Mouse (Mus musculus) hindbrain, embryonic 16.5 days (tissue): Measurements from ENCODE around the gene Zfp281. TPM values are rescaled to one million over a fixed set of nuclear protein-coding genes. Genes with fewer than 3 reads are reported as not detected.

ENCODE experiments used
- ATAC-seq: fragments of 200-750 bp; cut with Nextera tagmentation; 2 replicates; pipeline ENCODE4 v1.8.0; 2017; ENCODE audit warnings: moderate TSS enrichment, moderate library complexity
- H3K27ac ChIP-seq: fragments of 300-500 bp; sonication (generic); 2 replicates; pipeline ENCODE4 v1.5.1; 2014; ENCODE audit warnings: low read depth, mild to moderate bottlenecking, control low read depth, low read length, moderate library complexity
- H3K27me3 ChIP-seq: fragments of 300-500 bp; sonication (generic); replicated peaks from 2 replicates; pipeline ENCODE4 v1.6.1; 2014; ENCODE audit warnings: low read length; ENCODE audit not compliant: control insufficient read depth, insufficient read depth
- H3K36me3 ChIP-seq: fragments of 300-500 bp; sonication (generic); 2 replicates; pipeline ENCODE4 v1.6.1; 2014; ENCODE audit warnings: mild to moderate bottlenecking, low read length, moderate library complexity, mixed read lengths; ENCODE audit not compliant: control insufficient read depth, insufficient read depth
- H3K4me1 ChIP-seq: fragments of 300-500 bp; sonication (generic); 2 replicates; pipeline ENCODE4 v1.6.1; 2014; ENCODE audit warnings: low read depth, low read length; ENCODE audit not compliant: control insufficient read depth, insufficient read depth
- H3K4me2 ChIP-seq: fragments of 300-500 bp; sonication (generic); 2 replicates; pipeline ENCODE4 v1.6.1; 2014; ENCODE audit warnings: mild to moderate bottlenecking, low read length, control low read depth, moderate library complexity
- H3K4me3 ChIP-seq: fragments of 300-500 bp; sonication (generic); 2 replicates; pipeline ENCODE4 v1.5.1; 2014; ENCODE audit warnings: mild to moderate bottlenecking, low read length, control low read depth, moderate library complexity
- H3K9ac ChIP-seq: fragments of 300-500 bp; sonication (generic); 2 replicates; pipeline ENCODE4 v1.6.1; 2014; ENCODE audit warnings: low read depth, mild to moderate bottlenecking, control low read depth, low read length, moderate library complexity
- H3K9me3 ChIP-seq: fragments of 300-500 bp; sonication (generic); 2 replicates; pipeline ENCODE4 v1.6.1; 2014; ENCODE audit warnings: mild to moderate bottlenecking, low read length, moderate library complexity; ENCODE audit not compliant: control insufficient read depth
- WGBS: fragments of 180-500 bp; shearing (Covaris S2); extraction: QIAGEN DNeasy Blood & Tissue Kit; methylation state at CpG from one replicate; pipeline ENCODE4 v1.1.7; 2014; 5-methylcytosine and 5-hydroxymethylcytosine counted together
- polyA plus RNA-seq: library from polyadenylated mRNA; unstranded; fragments of >200 nt; fragmentation: Nextera tagmentation; extraction: Ambion mirVana; gene quantifications from 2 replicates; pipeline ENCODE4 v1.2.1, GENCODE M21; 2015

The Zfp281 gene
- polyA plus RNA-seq, 1 experiment from 2014 or later: 16.3 TPM

GRCm38 (mm10) chr1:136673293-136673692, 48.6 kb downstream of the Zfp281 start:
- no peaks in the 10 kb centered on the region for H3K36me3 ChIP-seq
- no peak for ATAC-seq
- H3K4me1 ChIP-seq: no peaks in the 10 kb centered on the region; the same call in 1 of the 2 replicates
- H3K4me2 ChIP-seq: no peak overlapping the region
- no peak overlapping the region for H3K9ac ChIP-seq
- H3K9me3 ChIP-seq: no peaks in the 10 kb centered on the region
- H3K27ac ChIP-seq: no peak overlapping the region
- 65% methylated on average over 4 of the region's 4 CpGs for WGBS
- no peak overlapping the region for H3K4me3 ChIP-seq
- H3K27me3 ChIP-seq: no peaks in the 10 kb centered on the region

- Histone ChIP-seq H3K27me3 (no peaks in the 10 kb centered on the region), H3K9me3 (no peaks in the 10 kb centered on the region), H3K4me1 (no peaks in the 10 kb centered on the region; the same call in 1 of the 2 replicates), H3K9ac (no peak overlapping the region), H3K4me3 (no peak overlapping the region), H3K36me3 (no peaks in the 10 kb centered on the region), H3K27ac (no peak overlapping the region), H3K4me2 (peak overlapping the region; percentile 12; the same call in 1 of the 2 replicates)
- WGBS: 12% methylated on average over 25 of the region's 25 CpGs
- no peak for ATAC-seq
These were observed 50.1 kb downstream of the Zfp281 start for GRCm38 (mm10) chr1:136674548-136675455.

- H3K4me1 ChIP-seq: no peaks in the 10 kb centered on the region
- H3K27ac ChIP-seq: no peak overlapping the region
- H3K4me2 ChIP-seq: no peak overlapping the region
- no peaks in the 10 kb centered on the region for H3K36me3 ChIP-seq
- no peaks in the 10 kb centered on the region for H3K9me3 ChIP-seq
- 86% methylated on average over 16 of the region's 16 CpGs for WGBS
- no peaks in the 10 kb centered on the region for H3K27me3 ChIP-seq
- H3K4me3 ChIP-seq: no peak overlapping the region
- no peak overlapping the region for H3K9ac ChIP-seq
- no peak for ATAC-seq
These were observed 51.2 kb downstream of the Zfp281 start for GRCm38 (mm10) chr1:136675736-136676444.

- 92% methylated on average over 6 of the region's 6 CpGs for WGBS
- H3K27me3 ChIP-seq: no peaks in the 10 kb centered on the region
- H3K36me3 ChIP-seq: no peaks in the 10 kb centered on the region
- H3K4me3 ChIP-seq: no peak overlapping the region
- no peaks in the 10 kb centered on the region for H3K4me1 ChIP-seq
- no peak overlapping the region for H3K4me2 ChIP-seq
- ATAC-seq: no peak
- H3K9me3 ChIP-seq: no peaks in the 10 kb centered on the region
- no peak overlapping the region for H3K27ac ChIP-seq
- no peak overlapping the region for H3K9ac ChIP-seq
These were observed 51.7 kb downstream of the Zfp281 start for GRCm38 (mm10) chr1:136676445-136676755.

GRCm38 (mm10) chr1:136677847-136678325, 53.2 kb downstream of the Zfp281 start:
- H3K9me3 ChIP-seq: no peaks in the 10 kb centered on the region
- no peak overlapping the region for H3K4me3 ChIP-seq
- no peak overlapping the region for H3K4me2 ChIP-seq
- 83% methylated on average over 3 of the region's 3 CpGs for WGBS
- no peaks in the 10 kb centered on the region for H3K4me1 ChIP-seq
- H3K27me3 ChIP-seq: no peaks in the 10 kb centered on the region
- H3K36me3 ChIP-seq: no peaks in the 10 kb centered on the region
- no peak for ATAC-seq
- H3K9ac ChIP-seq: no peak overlapping the region
- no peak overlapping the region for H3K27ac ChIP-seq

GRCm38 (mm10) chr1:136678836-136679235, 54.1 kb downstream of the Zfp281 start:
- H3K4me1 ChIP-seq: no peaks in the 10 kb centered on the region
- no peaks in the 10 kb centered on the region for H3K9me3 ChIP-seq
- H3K27ac ChIP-seq: no peak overlapping the region
- ATAC-seq: no peak
- H3K27me3 ChIP-seq: no peaks in the 10 kb centered on the region
- H3K4me3 ChIP-seq: no peak overlapping the region
- H3K4me2 ChIP-seq: no peak overlapping the region
- no peaks in the 10 kb centered on the region for H3K36me3 ChIP-seq
- 59% methylated on average over 4 of the region's 4 CpGs for WGBS
- H3K9ac ChIP-seq: no peak overlapping the region

Other genes starting within 250 kb of the Zfp281 start
- 17.2 TPM in 2 replicates for gene Ddx59, start 209.6 kb upstream of the Zfp281 start, polyA plus RNA-seq
- 0.74 and 0.87 TPM in 2 replicates for gene Kif14, start 158.6 kb upstream of the Zfp281 start, polyA plus RNA-seq